Mouse (Mus musculus) intestine, postnatal 0 days (tissue): ENCODE results near the gene Trf. TPM values are rescaled to one million over a fixed set of nuclear protein-coding genes. Genes with fewer than 3 reads are reported as not detected.

Experiments
- ATAC-seq: fragments of 200-750 bp; cut with Nextera tagmentation; 2 replicates; pipeline ENCODE4 v1.8.0; 2017; ENCODE audit warnings: mild to moderate bottlenecking, moderate TSS enrichment, moderate library complexity
- H3K27ac ChIP-seq: fragments of 300-500 bp; sonication (generic); 2 replicates; pipeline ENCODE4 v1.5.1; 2014; ENCODE audit warnings: mild to moderate bottlenecking, low read depth, low read length, moderate library complexity
- H3K27me3 ChIP-seq: fragments of 300-500 bp; sonication (generic); replicated peaks from 2 replicates; pipeline ENCODE4 v1.6.1; 2014; ENCODE audit warnings: low read length, mixed read lengths; ENCODE audit not compliant: control insufficient read depth, insufficient read depth
- H3K36me3 ChIP-seq: fragments of 300-500 bp; sonication (generic); 2 replicates; pipeline ENCODE4 v1.6.1; 2014; ENCODE audit warnings: mild to moderate bottlenecking, moderate library complexity; ENCODE audit not compliant: control insufficient read depth, insufficient read depth
- H3K4me1 ChIP-seq: fragments of 300-500 bp; sonication (generic); replicated peaks from 2 replicates; pipeline ENCODE4 v1.6.1; 2014; ENCODE audit warnings: antibody characterized with exemption, low read length, mixed read lengths; ENCODE audit not compliant: control insufficient read depth, insufficient read depth
- H3K4me2 ChIP-seq: fragments of 300-500 bp; sonication (generic); replicated peaks from 2 replicates; pipeline ENCODE4 v1.6.1; 2014; ENCODE audit warnings: low read depth, mild to moderate bottlenecking, moderate library complexity
- H3K4me3 ChIP-seq: fragments of 300-500 bp; sonication (generic); 2 replicates; pipeline ENCODE4 v1.5.1; 2014; ENCODE audit warnings: low read depth, low read length
- H3K9ac ChIP-seq: fragments of 300-500 bp; sonication (generic); 2 replicates; pipeline ENCODE4 v1.6.1; 2014; ENCODE audit warnings: mild to moderate bottlenecking, low read depth, low read length
- H3K9me3 ChIP-seq: fragments of 300-500 bp; sonication (generic); 2 replicates; pipeline ENCODE4 v1.6.1; 2016; ENCODE audit warnings: mixed run types; ENCODE audit not compliant: control insufficient read depth
- CTCF ChIP-seq: sonication (generic); IDR thresholded peaks from 2 replicates; pipeline ENCODE4 v1.5.1; 2016; ENCODE audit warnings: low read depth, mild to moderate bottlenecking, control low read depth, antibody characterized with exemption, moderate library complexity
- WGBS: fragments of 180-500 bp; shearing (Covaris S2); extraction: QIAGEN DNeasy Blood & Tissue Kit; methylation state at CpG from one replicate; pipeline ENCODE4 v1.1.7; 2014; 5-methylcytosine and 5-hydroxymethylcytosine counted together
- polyA plus RNA-seq: library from polyadenylated mRNA; unstranded; fragments of >200 nt; fragmentation: Nextera tagmentation; extraction: Ambion mirVana; gene quantifications from 2 replicates; pipeline ENCODE4 v1.2.1, GENCODE M21; 2015

Gene Trf
- polyA plus RNA-seq, 1 experiment from 2014 or later = 245 TPM

DNA sequence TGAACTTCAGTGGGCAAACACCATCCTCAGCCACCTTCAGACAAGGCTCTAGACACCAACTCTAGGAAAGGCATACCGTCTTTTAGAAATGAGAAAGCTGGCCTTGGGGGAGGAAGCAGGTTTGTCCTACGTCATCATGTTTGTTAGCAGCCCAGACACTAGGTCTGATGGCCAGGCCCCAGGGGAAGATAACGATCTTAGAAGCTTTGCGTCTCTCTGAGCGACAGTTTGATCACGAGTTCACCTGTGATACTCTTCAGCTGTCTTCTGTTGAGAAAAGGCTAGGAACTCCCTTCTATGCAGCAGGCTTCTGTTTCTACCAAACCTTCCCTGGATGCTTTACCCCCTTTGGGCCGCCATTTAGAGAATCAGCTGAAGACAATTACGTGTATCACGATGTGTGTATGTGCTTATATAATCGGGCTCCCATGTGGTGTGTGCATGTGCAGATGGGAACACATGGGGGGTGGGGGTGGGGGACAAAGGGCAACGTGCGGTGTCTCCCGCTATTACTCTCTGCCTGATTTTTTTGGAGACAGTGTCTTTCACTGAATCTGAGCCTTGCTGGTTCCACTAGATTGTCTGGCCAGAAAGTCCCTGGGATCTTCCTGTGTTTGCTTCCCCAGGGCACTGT is 1.8 kb downstream of the Trf start:
- 74% methylated on average over 13 of the region's 13 CpGs for WGBS
- H3K9ac ChIP-seq = no peak overlapping the region
- no peaks in the 10 kb centered on the region; the same call in 1 of the 2 replicates for H3K36me3 ChIP-seq
- H3K4me2 ChIP-seq = no peak overlapping the region
- no peaks in the 10 kb centered on the region for H3K9me3 ChIP-seq
- no peak for TF ChIP-seq CTCF
- no peak overlapping the region for H3K27ac ChIP-seq
- no peak for ATAC-seq
- no peaks in the 10 kb centered on the region for H3K27me3 ChIP-seq
- H3K4me1 ChIP-seq = 0 out of 2 replicates have a peak, but pooled peaks cover 2% of the 10 kb centered on the region
- no peak overlapping the region for H3K4me3 ChIP-seq

DNA sequence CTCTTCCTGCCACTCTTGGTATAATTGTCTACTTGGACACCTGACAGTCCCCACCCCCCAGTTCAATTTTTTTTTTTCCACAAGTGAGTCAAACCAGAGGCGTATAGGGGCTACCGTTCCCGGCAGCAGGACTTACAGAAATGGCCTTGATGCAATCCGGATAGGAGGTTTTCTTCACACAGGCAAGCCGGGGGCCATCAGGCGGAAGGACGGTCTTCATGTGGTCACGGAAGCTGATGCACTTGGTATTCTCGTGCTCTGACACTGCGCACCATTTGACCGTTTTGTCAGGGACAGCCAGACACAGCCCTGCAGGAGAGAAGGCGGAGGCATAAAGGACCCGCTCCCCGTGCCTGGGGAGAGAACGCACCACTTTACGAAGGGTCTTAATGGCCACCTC is 2.5 kb downstream of the Trf start:
- ATAC-seq = no peak
- Histone ChIP-seq H3K4me3 (no peak overlapping the region), H3K4me2 (no peak overlapping the region), H3K4me1 (0 out of 2 replicates have a peak, but pooled peaks cover 2% of the 10 kb centered on the region), H3K9me3 (no peaks in the 10 kb centered on the region), H3K36me3 (no peaks in the 10 kb centered on the region; the same call in 1 of the 2 replicates), H3K9ac (no peak overlapping the region), H3K27ac (no peak overlapping the region), H3K27me3 (no peaks in the 10 kb centered on the region)
- TF ChIP-seq CTCF = no peak
- 89% methylated on average over 16 of the region's 16 CpGs for WGBS

DNA sequence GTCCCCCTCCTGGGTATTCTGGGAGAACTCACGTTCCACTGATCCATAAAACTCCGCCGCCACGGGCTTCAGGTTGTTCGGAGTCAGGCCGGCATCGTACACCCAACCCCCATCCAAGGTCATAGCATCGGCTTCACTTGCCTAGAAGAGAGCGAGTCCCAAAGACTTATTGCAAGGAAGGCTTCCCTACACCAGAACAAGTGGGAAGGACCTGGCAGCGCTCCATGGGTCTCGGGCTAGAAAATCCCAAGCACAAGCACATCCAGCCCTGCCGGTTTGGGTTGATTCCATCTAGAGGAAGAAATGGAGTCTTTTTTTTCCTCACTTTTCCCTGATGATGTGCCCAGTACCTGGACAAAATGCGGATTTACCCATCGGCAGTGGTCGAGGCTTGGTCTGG is 3.4 kb downstream of the Trf start:
- WGBS = 92% methylated on average over 15 of the region's 15 CpGs

DNA sequence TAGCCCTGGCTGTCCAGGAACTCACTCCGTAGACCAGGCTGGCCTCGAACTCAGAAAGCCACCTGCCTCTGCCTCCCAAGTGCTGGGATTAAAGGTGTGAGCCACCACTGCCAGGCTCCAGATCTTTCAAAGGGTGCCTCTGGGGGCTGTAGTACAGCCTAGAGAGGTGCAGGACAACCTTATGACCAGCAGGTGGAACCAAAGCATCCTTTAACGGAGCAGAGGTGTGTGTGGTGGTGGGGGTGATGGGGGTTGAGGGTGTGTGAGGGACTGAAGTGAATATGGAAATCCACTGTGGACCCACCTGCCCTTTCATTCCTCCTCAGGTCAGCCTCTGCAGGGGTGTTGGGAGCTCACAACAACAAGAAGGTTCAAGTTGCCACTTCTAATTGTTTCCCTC is 4.8 kb downstream of the Trf start:
- no peak overlapping the region for H3K4me2 ChIP-seq
- H3K4me3 ChIP-seq = no peak overlapping the region
- peak; percentile 77 for TF ChIP-seq CTCF
- ATAC-seq = no peak
- no peaks in the 10 kb centered on the region for H3K27me3 ChIP-seq
- H3K4me1 ChIP-seq = 0 out of 2 replicates have a peak, but pooled peaks cover under 1% of the 10 kb centered on the region
- H3K9me3 ChIP-seq = no peaks in the 10 kb centered on the region
- no peak overlapping the region for H3K27ac ChIP-seq
- 67% methylated on average over 3 of the region's 3 CpGs for WGBS
- H3K36me3 ChIP-seq = no peaks in the 10 kb centered on the region; the same call in 1 of the 2 replicates
- no peak overlapping the region for H3K9ac ChIP-seq

More for the DNA sequence above, 3.4 kb downstream of the Trf start:
- no peak for ATAC-seq
- Histone ChIP-seq H3K4me1 (0 out of 2 replicates have a peak, but pooled peaks cover 2% of the 10 kb centered on the region), H3K27me3 (no peaks in the 10 kb centered on the region), H3K9me3 (no peaks in the 10 kb centered on the region), H3K4me2 (no peak overlapping the region), H3K9ac (no peak overlapping the region), H3K4me3 (no peak overlapping the region), H3K36me3 (no peaks in the 10 kb centered on the region; the same call in 1 of the 2 replicates), H3K27ac (no peak overlapping the region)
- TF ChIP-seq CTCF = no peak

DNA sequence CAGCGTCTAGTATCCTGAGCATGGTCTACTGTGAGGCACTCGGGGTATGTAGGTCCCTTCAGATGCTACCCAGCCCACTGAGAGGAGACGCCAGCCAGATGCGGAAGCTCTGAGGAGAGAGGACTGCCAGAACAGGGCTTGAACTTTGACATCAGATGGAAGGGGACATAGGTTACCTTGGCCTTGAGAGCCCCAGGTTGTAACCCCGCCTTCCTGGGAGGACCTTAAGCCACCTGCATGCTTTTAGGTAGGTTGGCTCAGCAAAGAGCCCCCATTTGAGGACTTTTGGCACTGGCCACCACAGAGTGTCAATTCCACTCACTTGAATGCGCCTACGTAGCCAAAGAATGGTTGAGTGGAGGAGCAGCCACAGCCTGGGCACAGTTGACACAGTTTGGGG is 5.5 kb downstream of the Trf start:
- TF ChIP-seq CTCF = no peak
- ATAC-seq = no peak
- Histone ChIP-seq H3K4me3 (no peak overlapping the region), H3K4me2 (no peak overlapping the region), H3K27me3 (no peaks in the 10 kb centered on the region), H3K9ac (no peak overlapping the region), H3K36me3 (no peaks in the 10 kb centered on the region; the same call in 1 of the 2 replicates), H3K4me1 (no peaks in the 10 kb centered on the region), H3K9me3 (no peaks in the 10 kb centered on the region), H3K27ac (no peak overlapping the region)
- 92% methylated on average over 7 of the region's 7 CpGs for WGBS

DNA sequence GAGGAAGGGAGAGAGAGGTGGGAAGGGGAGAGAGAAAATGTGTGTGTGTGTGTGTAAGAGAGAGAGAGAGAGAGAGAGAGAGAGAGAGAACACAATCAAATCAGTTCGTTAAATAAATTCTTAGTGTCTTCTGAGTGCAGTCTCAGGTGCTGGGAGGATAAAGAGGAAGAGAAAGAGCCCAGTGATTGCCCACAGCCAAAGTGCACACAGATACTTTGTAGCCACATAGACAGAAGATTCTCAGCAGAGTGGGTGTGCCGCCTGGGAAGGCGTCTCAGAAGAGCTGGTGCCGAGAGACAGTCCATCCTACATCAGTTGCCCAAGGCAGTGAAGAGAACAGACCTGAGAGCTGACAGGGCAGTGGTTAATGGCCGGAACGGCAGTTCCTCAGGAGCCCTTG is 16.0 kb downstream of the Trf start:
- Histone ChIP-seq H3K36me3 (no peaks in the 10 kb centered on the region), H3K27me3 (no peaks in the 10 kb centered on the region), H3K9ac (no peak overlapping the region), H3K4me2 (no peak overlapping the region), H3K4me3 (no peak overlapping the region), H3K4me1 (no peaks in the 10 kb centered on the region), H3K9me3 (no peaks in the 10 kb centered on the region), H3K27ac (no peak overlapping the region)
- WGBS = 78% methylated on average over 6 of the region's 6 CpGs
- no peak for ATAC-seq
- TF ChIP-seq CTCF = no peak
